Mouse (Mus musculus): ENCODE data around the gene Rab8b. TPM values are rescaled to one million over a fixed set of nuclear protein-coding genes. Genes with fewer than 3 reads are reported as not detected.
A peak's percentile ranks its signal among the peaks of the same experiment; 100 is the strongest.

Gene Rab8b
- polyA plus RNA-seq, 1 experiment from 2014 or later: 10.7 TPM

DNA sequence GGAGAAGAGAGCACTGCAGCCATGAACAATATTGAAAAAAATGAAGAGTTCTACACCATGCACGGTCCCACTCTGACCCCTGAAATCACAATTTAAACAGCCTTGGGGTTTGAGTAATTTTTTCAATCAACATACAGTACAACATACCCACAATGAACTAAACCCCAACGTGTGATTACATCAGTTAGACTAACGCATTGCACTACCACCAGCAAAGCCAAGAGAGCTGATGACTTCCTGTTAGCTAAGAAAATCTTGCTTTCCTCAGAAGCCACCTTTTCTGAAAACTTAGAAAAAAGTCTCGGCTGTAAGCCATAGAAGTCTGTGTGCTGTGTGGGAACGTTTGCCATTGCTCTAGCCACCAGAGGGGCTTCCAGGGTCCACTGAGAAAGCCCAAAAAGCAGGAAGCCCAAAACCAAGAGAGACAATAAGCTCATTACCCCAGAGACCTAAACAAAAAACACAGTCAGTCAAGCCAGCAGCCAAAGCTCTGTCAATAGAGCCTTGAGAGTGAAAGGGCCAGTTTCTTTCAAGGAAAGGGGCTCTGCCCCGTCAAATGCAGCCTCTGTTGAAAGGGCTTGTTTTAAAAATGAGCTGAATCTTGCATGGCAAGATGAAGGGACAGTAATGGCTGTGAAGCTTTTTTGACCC lies 31.4 kb downstream of the Rab8b start:
- Histone ChIP-seq H3K9ac (replicated peaks) (no peak overlapping the region), H3K4me2 (ENCODE audit: low read depth, low read length) (0 out of 2 replicates have a peak overlapping the region, but pooled peaks have one; percentile 16), H3K27ac (ENCODE audit: low read depth) (0 out of 2 replicates have a peak overlapping the region, but pooled peaks have one; percentile 8), H3K27me3 (ENCODE audit: insufficient read depth, low read length) (no peaks in the 10 kb centered on the region), H3K4me1 (ENCODE audit: insufficient read depth) (peaks cover 35% of the 10 kb centered on the region), H3K36me3 (replicated peaks; ENCODE audit: insufficient read depth, low read length) (no peaks in the 10 kb centered on the region), H3K4me3 (ENCODE audit: low read depth, low read length) (no peak overlapping the region), H3K9me3 (ENCODE audit: low read length) (no peaks in the 10 kb centered on the region)
- 48% methylated on average over 6 of the region's 6 CpGs for WGBS (ENCODE audit: insufficient replicate concordance)
- ATAC-seq: no peak
- TF ChIP-seq EP300 (IDR thresholded peaks at IDR 0.05; ENCODE audit: low read depth): no peak
- TF ChIP-seq CTCF (IDR thresholded peaks at IDR 0.05; ENCODE audit: low read depth): no peak
- DNase-seq: no peak

DNA sequence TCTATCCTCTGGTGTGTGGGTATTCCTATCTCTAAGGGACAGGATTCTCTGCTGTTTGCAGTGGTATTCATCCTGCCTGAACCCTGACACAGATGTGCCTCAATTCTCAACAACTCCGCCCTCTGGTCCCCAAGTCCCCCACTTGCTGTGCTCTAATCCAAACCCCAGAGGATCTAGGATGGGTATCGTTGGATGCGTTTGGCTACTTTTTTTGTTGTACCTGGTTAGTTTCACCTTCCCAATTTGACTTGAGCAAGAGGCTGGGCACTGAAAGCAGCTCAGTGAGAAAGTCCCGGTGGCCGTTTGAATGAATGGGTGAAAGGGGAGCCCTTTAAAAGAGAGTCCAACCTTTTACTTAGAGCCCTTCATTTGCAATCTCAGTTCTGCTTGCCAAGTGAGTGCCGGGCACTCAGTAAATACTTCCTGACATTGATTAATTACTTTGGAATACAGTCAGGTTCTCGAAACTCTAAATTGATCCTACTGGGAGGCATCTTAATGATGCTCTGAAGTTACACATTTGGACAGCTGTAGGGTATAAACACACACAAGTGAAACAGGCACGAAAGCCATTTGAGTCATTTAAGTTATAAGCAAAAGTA lies 32.1 kb downstream of the Rab8b start:
- 78% methylated on average over 8 of the region's 8 CpGs for WGBS (ENCODE audit: insufficient replicate concordance)
- 0 out of 2 replicates have a peak overlapping the region, but pooled peaks have one; percentile 3 for H3K4me2 ChIP-seq (ENCODE audit: low read depth, low read length)
- H3K36me3 ChIP-seq (replicated peaks; ENCODE audit: insufficient read depth, low read length): no peaks in the 10 kb centered on the region
- ATAC-seq (no peak), DNase-seq (no peak)
- H3K27me3 ChIP-seq (ENCODE audit: insufficient read depth, low read length): no peaks in the 10 kb centered on the region
- H3K9me3 ChIP-seq (ENCODE audit: low read length): no peaks in the 10 kb centered on the region
- no peak for TF ChIP-seq EP300 (IDR thresholded peaks at IDR 0.05; ENCODE audit: low read depth)
- TF ChIP-seq CTCF (IDR thresholded peaks at IDR 0.05; ENCODE audit: low read depth): no peak
- no peak overlapping the region for H3K4me3 ChIP-seq (ENCODE audit: low read depth, low read length)
- peak overlapping the region; percentile 16; the same call in 1 of the 2 replicates for H3K27ac ChIP-seq (ENCODE audit: low read depth)
- H3K9ac ChIP-seq (replicated peaks): no peak overlapping the region
- peaks cover 39% of the 10 kb centered on the region for H3K4me1 ChIP-seq (ENCODE audit: insufficient read depth)

DNA sequence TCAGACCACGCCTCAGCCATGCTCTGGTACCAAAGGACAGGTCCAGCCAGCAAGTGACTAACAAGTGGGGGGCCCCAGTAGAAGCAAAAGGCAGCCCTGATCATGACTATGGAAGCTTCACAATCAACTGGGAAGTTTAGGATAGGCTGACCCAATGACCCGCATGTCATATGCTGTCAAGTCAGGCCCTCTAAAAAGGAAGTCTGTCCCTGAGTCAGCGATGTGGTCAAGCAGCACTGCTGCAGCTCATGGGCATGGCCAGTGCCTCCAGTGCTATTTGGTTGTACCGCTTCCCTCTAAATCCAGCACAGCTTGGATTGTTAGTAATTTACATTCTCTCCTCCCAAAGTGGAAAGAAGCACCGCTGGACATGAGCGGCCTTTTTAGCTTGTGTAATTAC lies 32.7 kb downstream of the Rab8b start:
- ATAC-seq (peak; percentile 52; the same call in 1 of the 2 replicates), DNase-seq (peak; percentile 32)
- 70% methylated on average over 6 of the region's 6 CpGs for WGBS (ENCODE audit: insufficient replicate concordance)
- no peaks in the 10 kb centered on the region for H3K9me3 ChIP-seq (ENCODE audit: low read length)
- peak overlapping the region; percentile 36; the same call in 1 of the 2 replicates for H3K27ac ChIP-seq (ENCODE audit: low read depth)
- no peaks in the 10 kb centered on the region for H3K36me3 ChIP-seq (replicated peaks; ENCODE audit: insufficient read depth, low read length)
- no peak overlapping the region for H3K9ac ChIP-seq (replicated peaks)
- H3K4me3 ChIP-seq (ENCODE audit: low read depth, low read length): no peak overlapping the region
- H3K4me2 ChIP-seq (ENCODE audit: low read depth, low read length): 0 out of 2 replicates have a peak overlapping the region, but pooled peaks have one; percentile 3
- peaks cover 45% of the 10 kb centered on the region for H3K4me1 ChIP-seq (ENCODE audit: insufficient read depth)
- H3K27me3 ChIP-seq (ENCODE audit: insufficient read depth, low read length): no peaks in the 10 kb centered on the region
- TF ChIP-seq EP300 (IDR thresholded peaks at IDR 0.05; ENCODE audit: low read depth): no peak
- no peak for TF ChIP-seq CTCF (IDR thresholded peaks at IDR 0.05; ENCODE audit: low read depth)

DNA sequence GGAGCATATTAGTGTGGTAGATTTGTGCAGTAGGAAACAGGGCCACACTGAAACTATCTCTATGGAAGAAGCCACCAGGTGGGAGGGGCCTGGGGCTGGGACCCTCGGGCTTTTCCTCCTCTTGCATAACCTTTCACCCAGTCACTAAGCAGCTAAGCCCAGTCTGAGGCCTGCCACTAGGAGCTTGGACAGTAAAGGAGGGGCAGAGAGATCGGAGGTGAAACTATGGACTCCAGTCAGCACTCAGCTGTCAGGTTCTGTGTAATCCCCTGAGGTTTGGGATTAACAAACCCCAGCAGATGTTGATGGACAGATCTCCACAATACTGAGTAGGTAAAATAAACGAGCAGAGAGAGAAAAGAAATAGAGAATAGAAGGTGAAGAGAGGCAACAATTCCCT lies 33.1 kb downstream of the Rab8b start:
- Histone ChIP-seq H3K36me3 (replicated peaks; ENCODE audit: insufficient read depth, low read length) (no peaks in the 10 kb centered on the region), H3K27me3 (ENCODE audit: insufficient read depth, low read length) (no peaks in the 10 kb centered on the region), H3K4me1 (ENCODE audit: insufficient read depth) (peaks cover 46% of the 10 kb centered on the region), H3K4me3 (ENCODE audit: low read depth, low read length) (no peak overlapping the region), H3K27ac (ENCODE audit: low read depth) (peak overlapping the region; percentile 36; the same call in 1 of the 2 replicates), H3K4me2 (ENCODE audit: low read depth, low read length) (no peak overlapping the region), H3K9ac (replicated peaks) (no peak overlapping the region), H3K9me3 (ENCODE audit: low read length) (no peaks in the 10 kb centered on the region)
- DNase-seq (no peak), ATAC-seq (no peak)
- TF ChIP-seq EP300 (IDR thresholded peaks at IDR 0.05; ENCODE audit: low read depth) (no peak), CTCF (IDR thresholded peaks at IDR 0.05; ENCODE audit: low read depth) (no peak)
- WGBS (ENCODE audit: insufficient replicate concordance): 44% methylated on average over 3 of the region's 3 CpGs

DNA sequence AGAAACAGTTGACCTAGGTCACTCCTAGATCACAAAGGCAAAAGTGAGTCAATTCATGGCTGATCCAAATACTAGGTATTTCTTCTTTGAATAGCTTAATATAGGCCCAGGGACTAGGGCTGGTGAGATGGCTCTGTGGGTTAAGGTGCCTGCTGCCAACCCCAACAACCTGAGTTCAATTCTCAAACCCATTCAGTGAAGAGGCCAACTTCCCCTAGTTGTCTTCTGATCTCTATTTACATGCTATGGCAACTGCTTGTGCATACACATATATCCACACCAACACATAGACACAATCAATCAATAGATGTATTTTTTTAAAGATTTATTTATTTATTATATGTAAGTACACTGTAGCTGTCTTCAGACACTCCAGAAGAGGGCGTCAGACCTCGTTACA lies 34.9 kb downstream of the Rab8b start:
- Histone ChIP-seq H3K27me3 (ENCODE audit: insufficient read depth, low read length) (no peaks in the 10 kb centered on the region), H3K4me2 (ENCODE audit: low read depth, low read length) (no peak overlapping the region), H3K9me3 (ENCODE audit: low read length) (no peaks in the 10 kb centered on the region), H3K9ac (replicated peaks) (no peak overlapping the region), H3K4me3 (ENCODE audit: low read depth, low read length) (no peak overlapping the region), H3K27ac (ENCODE audit: low read depth) (no peak overlapping the region), H3K36me3 (replicated peaks; ENCODE audit: insufficient read depth, low read length) (no peaks in the 10 kb centered on the region), H3K4me1 (ENCODE audit: insufficient read depth) (peaks cover 43% of the 10 kb centered on the region)
- DNase-seq (no peak), ATAC-seq (no peak)
- TF ChIP-seq EP300 (IDR thresholded peaks at IDR 0.05; ENCODE audit: low read depth) (no peak), CTCF (IDR thresholded peaks at IDR 0.05; ENCODE audit: low read depth) (no peak)
- 73% methylated on average over 2 of the region's 2 CpGs for WGBS (ENCODE audit: insufficient replicate concordance)

DNA sequence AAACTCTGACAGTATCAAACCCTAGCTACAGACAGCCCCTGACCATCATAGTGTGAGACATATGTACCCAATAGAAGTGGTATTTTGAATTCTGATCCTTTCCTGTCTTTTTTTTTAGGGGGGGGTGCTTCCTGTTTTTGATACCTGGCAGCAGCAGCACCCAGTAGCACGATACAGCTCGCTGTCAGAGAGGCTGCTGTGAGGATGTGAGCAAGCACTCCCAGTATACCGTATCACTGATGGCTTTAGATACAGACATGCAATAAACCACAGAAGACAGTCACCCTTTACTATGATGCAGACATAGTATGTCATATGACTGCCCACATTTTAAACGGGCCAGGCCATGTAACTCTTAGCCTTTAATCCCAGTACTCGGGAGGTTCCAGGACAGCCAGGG lies 36.0 kb downstream of the Rab8b start:
- Histone ChIP-seq H3K27me3 (ENCODE audit: insufficient read depth, low read length) (no peaks in the 10 kb centered on the region), H3K9ac (replicated peaks) (no peak overlapping the region), H3K4me2 (ENCODE audit: low read depth, low read length) (no peak overlapping the region), H3K9me3 (ENCODE audit: low read length) (no peaks in the 10 kb centered on the region), H3K36me3 (replicated peaks; ENCODE audit: insufficient read depth, low read length) (no peaks in the 10 kb centered on the region), H3K4me1 (ENCODE audit: insufficient read depth) (peaks cover 38% of the 10 kb centered on the region), H3K4me3 (ENCODE audit: low read depth, low read length) (no peak overlapping the region), H3K27ac (ENCODE audit: low read depth) (0 out of 2 replicates have a peak overlapping the region, but pooled peaks have one; percentile 65)
- no peak for DNase-seq
- no peak for ATAC-seq
- WGBS (ENCODE audit: insufficient replicate concordance): 60% methylated on average over 5 of the region's 5 CpGs
- TF ChIP-seq EP300 (IDR thresholded peaks at IDR 0.05; ENCODE audit: low read depth) (no peak), CTCF (IDR thresholded peaks at IDR 0.05; ENCODE audit: low read depth) (no peak)
